Mouse (Mus musculus) gastrocnemius, adult 8-10 months (tissue): ENCODE measurements around the gene Zfp687. TPM values are rescaled to one million over a fixed set of nuclear protein-coding genes. Genes with fewer than 3 reads are reported as not detected.
"Not testable (repeated sequence)": the region's sequence is repeated elsewhere in the genome, so short reads cannot be mapped to it uniquely, and the experiment has no call there.

Experiments
- DNase-seq, 2 experiments: peaks; one replicate each; pipeline ENCODE4 v3.0.0; 2022; ENCODE audit warnings: low spot score in 2 of 2
- total RNA-seq, 4 experiments: library from RNA; stranded (reverse); gene quantifications; 2 replicates each; pipeline ENCODE4 v1.2.4; 2022

The Zfp687 gene
- 10 to 100 TPM; 14.2 to 18.8 (median 16.3) TPM for total RNA-seq

DNA sequence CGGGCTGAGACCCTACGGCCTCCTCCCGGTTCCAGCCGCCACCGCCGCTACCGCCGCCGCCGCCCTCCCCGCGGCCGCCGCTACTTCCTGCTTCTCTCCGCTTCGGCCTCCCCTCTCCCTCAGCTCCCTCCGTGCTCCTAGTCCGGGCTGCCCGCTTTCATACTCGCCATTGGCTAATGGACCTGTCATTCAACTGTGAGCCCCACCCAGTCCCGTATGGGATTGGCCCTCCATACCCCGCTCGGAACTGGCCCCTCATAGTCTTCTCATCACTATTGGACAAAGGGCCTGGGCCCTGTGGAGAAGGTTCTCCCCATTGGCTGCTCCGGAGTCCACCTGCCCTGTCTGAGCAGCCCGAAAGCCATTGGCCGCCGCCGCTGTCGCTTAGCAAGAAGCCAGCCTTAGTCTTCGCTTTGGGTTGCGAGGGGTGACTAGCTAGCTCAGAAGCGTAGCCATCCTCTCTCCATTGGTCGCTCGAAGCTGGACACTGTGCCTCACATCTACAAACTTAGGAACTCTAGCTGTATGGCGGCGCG lies at the start of gene Zfp687:
Gene Zfp687, minus strand, starts transcription at position 112 of the 536 bp plus-strand sequence.
- peak; percentile 99 for DNase-seq

DNA sequence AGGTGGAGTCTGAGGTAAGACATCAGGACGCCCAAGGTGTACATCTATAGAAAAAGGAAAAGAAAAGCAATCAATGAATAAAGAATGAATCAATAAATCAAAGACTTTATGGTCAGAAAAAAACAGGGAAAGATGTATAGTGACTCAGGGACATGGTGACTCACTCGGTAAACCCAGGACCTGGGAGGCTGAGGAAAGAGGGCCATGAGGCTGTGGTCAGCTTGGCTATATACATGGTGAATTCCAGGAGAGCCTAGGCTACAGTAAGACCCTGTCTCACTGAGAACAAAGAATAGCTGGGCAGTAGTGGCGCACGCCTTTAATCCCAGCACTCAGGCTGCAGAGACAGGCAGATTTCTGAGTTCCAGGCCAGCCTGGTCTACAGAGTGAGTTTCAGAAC lies 48.5 kb upstream of the Zfp687 start:
- no peak for DNase-seq

- no peak for DNase-seq
These were observed 42.8 kb upstream of the Zfp687 start for GRCm38 (mm10) chr3:95058078-95058477.

DNA sequence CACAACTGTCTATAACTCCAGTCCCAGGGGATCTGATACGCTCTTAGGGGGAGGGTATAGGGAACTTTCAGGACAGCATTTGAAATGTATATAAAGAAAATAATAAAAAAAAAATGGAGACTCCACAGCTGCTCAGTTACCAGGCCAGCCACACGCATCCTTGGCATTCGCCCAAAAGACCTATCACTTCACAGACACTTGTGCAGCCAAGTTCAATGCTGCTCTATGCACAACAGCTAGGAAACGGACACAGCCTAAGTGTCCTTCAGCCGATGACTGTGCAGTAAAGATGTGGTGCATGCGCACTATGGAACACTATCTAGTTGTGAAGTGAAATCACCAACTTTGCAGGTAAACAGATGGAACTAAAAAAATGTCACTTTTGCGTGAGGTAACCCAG lies 41.0 kb upstream of the Zfp687 start:
- DNase-seq, result no peak

DNA sequence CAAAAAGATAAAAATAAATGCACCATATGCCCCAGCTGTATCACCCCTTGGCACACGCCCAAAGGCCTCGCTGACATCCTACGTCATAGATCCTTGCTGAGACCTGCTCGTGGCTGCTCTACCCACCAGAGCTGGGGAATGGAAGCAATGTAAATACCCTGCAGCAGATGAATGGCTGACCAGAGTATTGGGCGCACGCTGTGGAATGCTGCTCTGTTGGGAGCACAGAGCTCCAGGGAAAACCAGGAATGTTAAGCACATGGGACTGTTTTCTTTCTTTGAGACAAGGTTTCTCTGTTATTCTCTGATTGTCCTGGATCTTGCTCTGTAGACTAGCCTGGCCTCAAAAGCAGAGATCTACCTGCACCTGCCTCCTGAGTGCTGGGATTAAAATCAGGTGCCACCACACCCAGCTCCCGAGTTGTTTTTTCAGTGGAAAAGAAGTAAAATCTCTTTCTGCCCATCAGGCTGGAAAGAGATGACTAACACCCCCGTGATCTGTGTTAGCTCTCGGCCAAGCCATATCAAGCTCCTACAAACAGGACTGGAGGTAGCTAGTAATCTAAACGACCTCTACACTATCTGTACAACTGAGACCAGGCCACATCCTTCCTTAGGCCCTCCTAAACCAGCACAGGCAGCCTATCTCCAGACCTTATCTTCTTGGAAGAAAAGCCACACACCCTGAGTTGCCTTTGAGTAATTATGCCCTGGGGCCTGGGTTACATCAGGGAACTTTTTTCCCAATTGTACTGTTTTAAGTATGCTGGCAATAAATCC lies 39.4 kb upstream of the Zfp687 start:
- DNase-seq, result no peak

GRCm38 (mm10) chr3:95053701-95054100 lies 38.5 kb upstream of the Zfp687 start:
- no peak for DNase-seq

GRCm38 (mm10) chr3:95052959-95053358 lies 37.7 kb upstream of the Zfp687 start:
- DNase-seq, result no peak

GRCm38 (mm10) chr3:95047914-95048313 lies 32.7 kb upstream of the Zfp687 start:
- no peak for DNase-seq

GRCm38 (mm10) chr3:95046462-95047057 lies 31.3 kb upstream of the Zfp687 start:
- DNase-seq, result no peak

- DNase-seq, result no peak
These were observed 28.0 kb upstream of the Zfp687 start for GRCm38 (mm10) chr3:95043251-95043650.

GRCm38 (mm10) chr3:95042838-95043229 lies 27.6 kb upstream of the Zfp687 start:
- DNase-seq, result peak in 1 of 2 experiments; percentile 12

DNA sequence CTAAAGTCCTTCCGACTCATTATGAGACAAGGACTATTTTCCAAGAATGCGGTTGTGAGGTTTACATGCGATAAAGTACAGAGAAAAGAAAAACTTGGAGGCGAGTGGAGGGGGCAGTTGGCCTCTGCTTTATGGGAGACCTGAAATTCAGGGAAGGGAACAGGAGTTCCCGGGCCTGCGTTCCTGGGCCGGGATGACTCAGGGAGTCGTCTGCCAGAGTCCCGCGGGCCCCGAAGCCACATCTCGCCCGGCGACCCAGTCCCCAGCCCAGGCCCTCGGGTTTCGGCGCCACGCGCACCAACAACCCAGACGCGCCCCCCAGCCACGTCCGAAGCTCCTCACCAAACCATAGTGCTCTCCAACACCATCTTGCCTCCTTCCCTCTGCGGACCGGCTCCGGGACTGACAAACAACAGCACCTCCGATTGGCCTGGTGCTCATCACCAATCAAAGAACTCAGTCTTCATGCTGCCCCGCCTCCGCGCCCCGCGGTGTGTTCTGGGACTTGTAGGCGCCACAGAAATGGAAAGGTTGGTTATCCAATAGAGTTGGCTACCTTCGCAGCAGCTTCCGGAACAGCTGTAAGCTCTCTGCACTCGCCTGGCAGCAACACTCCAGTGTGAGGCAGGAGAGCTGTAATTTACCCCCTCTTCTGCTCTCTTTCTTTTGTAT lies 27.1 kb upstream of the Zfp687 start, which contains the start of gene Psmd4:
Gene Psmd4, minus strand, starts transcription at position 449 of the 672 bp plus-strand sequence.
- DNase-seq, result peak; percentile 97

- DNase-seq, result no peak
These were observed 26.4 kb upstream of the Zfp687 start for GRCm38 (mm10) chr3:95041625-95042024.

- no peak for DNase-seq
These were observed 14.7 kb upstream of the Zfp687 start for GRCm38 (mm10) chr3:95029953-95030352.

GRCm38 (mm10) chr3:95029291-95029827 lies 14.1 kb upstream of the Zfp687 start:
- DNase-seq, result not testable (repeated sequence)

DNA sequence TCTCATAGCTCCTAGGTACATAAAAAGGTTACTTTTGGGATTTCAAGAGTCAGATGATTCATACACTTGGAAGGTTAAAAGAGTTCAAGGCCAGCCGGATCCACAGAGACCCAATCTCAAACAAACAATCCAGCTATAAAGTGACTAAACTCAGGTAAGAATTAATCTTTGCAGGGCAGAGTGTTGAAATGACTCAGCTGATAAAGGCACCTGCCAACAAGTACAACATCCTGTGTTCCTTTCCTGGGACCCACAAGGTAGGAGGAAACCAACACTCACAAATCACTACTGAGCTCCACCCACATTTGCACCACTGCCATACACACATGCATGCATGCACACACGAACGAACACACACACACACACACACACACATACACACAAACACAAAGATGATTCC lies 13.4 kb upstream of the Zfp687 start:
- DNase-seq, result no peak

DNA sequence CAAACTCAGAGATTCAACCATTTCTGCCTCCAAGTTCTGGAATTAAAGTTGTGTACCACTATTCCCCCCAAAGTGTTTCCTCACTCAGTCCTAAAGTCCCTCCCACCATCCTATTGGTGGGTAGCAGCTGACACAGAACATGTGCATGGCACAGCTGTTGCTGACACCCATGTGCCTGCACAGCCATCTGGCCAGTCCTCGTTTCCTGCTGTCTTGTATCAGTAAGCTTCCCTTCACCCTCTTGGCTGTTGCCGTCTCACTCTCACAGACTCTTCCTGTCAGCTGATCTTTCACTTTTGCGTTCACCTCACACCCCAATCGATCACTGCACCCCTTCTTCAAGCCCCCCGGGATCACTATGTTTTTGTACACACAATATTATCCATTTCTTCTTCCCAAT lies 12.5 kb upstream of the Zfp687 start:
- no peak for DNase-seq

DNA sequence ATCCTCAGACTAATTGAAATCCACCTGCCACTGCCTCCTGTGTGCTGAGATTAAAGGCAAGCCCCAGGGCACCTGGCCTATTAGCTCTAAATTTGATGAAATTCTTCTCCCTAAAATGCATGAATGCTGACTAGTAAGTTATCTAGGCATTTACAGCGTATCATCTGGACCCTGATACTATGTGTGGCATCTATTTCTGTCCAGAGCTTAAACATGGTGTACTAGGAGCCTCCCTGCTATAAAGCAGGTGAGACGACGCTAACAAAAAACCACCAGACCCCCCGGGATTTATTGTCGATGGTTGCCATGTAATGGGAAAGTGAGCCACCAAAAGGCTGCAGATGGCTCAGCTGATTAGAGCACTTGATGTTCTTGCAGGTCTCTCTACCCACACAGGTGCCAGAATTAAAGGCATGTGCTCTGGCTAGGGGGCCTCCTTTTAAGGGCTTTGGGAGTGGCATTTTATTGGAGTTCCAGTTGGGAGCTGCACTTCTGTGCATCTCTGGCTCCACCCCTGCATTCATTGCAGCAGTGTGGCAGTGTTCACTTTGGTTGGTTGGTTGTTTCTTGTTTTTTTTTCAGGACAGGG lies 11.9 kb upstream of the Zfp687 start:
- DNase-seq, result no peak

- no peak for DNase-seq
These were observed 10.0 kb upstream of the Zfp687 start for GRCm38 (mm10) chr3:95025202-95025601.

GRCm38 (mm10) chr3:95024551-95024950 lies 9.3 kb upstream of the Zfp687 start:
- no peak for DNase-seq

DNA sequence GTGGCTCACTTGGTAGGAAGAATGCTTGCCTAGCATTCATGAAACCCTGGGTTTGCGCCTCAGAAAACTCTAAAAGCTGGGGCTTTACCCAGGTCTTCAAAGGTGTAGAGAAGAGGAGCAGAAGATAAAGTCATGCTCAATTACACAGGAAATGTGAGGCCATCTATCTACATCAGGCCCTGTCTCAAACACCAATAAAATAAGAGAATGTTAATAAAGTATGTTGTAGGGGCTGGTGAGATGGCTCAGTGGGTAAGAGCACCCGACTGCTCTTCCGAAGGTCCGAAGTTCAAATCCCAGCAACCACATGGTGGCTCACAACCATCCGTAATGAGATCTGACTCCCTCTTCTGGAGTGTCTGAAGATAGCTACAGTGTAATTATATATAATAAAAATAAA lies 5.7 kb upstream of the Zfp687 start:
- not testable (repeated sequence) for DNase-seq
